Mouse (Mus musculus): Measurements from ENCODE around the gene Ccr5. TPM values are rescaled to one million over a fixed set of nuclear protein-coding genes. Genes with fewer than 3 reads are reported as not detected.

Ccr5 gene
- polyA plus RNA-seq, 1 experiment from 2014 or later: 1.8 TPM

DNA sequence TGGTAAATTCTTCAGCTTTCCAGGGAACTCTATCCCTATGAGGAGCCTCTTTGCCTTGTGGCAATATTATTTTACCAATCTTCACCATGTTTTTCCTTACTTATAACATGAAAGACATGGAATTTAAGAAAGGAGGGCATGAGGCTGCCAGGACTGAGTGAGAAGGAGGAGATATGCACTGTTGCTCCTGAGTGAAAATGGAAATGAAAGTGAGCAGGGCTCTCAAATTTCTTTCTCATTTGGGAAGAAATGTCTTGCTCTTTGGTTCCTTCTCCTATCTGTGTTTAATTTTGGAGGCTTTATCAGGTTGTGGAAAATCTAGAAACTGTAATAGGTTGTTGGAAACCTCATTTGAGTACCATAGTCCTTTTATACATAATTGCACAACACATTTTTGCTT, 14.1 kb upstream of the Ccr5 start:
- Histone ChIP-seq H3K27me3 (ENCODE audit: control insufficient read depth, insufficient read depth, low read depth, low read length) (no peaks in the 10 kb centered on the region), H3K4me2 (ENCODE audit: low read depth, low read length) (no peak overlapping the region), H3K27ac (ENCODE audit: low read length) (no peak overlapping the region), H3K9me3 (ENCODE audit: control insufficient read depth, low read length) (no peaks in the 10 kb centered on the region), H3K4me3 (ENCODE audit: low read length) (no peak overlapping the region), H3K9ac (ENCODE audit: low read length) (no peak overlapping the region), H3K36me3 (ENCODE audit: control insufficient read depth, insufficient read depth, low read length) (no peaks in the 10 kb centered on the region), H3K4me1 (replicated peaks; ENCODE audit: control insufficient read depth, insufficient read depth, low read length) (no peaks in the 10 kb centered on the region)
- ATAC-seq (ENCODE audit: low read depth): no peak

DNA sequence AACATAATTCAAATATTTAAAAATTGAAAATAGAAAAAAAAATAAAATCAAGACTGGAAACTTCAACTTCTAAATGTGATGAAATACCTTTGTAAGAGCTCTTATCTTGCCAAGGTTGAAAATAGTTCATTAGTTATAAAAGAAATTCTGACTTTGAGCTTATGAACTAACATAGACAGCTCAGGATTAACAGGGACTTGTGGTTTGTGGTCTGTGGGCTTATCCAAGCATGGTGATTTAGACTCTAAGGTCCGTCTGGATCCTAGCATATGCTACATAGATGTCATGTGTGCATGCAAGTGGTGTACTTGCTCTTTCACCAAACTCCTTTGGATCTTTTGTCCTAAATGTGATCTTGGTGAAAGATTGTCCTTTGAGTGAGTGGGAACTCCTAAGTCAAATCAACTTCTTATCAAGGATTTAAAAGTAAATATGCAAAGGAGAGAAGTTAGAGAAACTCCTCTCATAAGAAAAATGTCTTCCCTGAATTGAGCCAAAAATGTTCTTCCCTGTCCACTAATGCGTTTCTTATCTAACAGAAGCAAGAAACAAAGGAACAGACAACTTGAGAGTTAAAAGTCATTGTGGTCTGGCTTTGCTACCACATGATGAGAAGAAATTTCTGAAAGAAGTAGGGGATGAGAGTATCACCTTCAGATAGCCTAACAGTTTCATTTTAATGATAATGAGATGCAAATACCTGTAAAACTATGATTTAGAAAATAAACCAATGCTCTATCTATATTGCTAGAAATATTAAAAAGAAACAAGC, 12.8 kb upstream of the Ccr5 start:
- Histone ChIP-seq H3K9me3 (ENCODE audit: control insufficient read depth, low read length) (no peaks in the 10 kb centered on the region), H3K36me3 (ENCODE audit: control insufficient read depth, insufficient read depth, low read length) (no peaks in the 10 kb centered on the region), H3K4me2 (ENCODE audit: low read depth, low read length) (no peak overlapping the region), H3K27me3 (ENCODE audit: control insufficient read depth, insufficient read depth, low read depth, low read length) (no peaks in the 10 kb centered on the region), H3K9ac (ENCODE audit: low read length) (no peak overlapping the region), H3K4me1 (replicated peaks; ENCODE audit: control insufficient read depth, insufficient read depth, low read length) (no peaks in the 10 kb centered on the region), H3K27ac (ENCODE audit: low read length) (no peak overlapping the region), H3K4me3 (ENCODE audit: low read length) (no peak overlapping the region)
- 38% methylated on average over 2 of the region's 2 CpGs for WGBS
- ATAC-seq (ENCODE audit: low read depth): no peak

DNA sequence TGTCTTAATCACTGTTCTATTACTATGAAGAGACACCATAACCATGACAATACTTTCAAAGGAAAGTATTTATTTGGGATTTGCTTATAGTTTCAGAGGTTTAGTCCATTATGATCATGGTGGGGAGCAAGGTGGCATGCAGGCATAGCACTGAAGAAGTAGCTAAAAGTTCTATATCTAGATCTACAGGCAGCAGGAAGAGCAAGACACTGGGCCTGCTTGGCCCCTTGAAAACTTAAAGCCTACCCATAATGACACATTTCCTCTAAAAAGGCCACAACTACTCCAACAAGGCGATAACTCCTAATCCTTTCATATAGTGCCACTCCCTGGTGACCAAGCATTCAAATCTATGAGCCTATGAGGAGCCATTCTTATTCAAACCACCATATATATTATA, 9.3 kb upstream of the Ccr5 start:
- whole genome bisulfite sequencing: 73% methylated on average over 1 of the region's 1 CpGs
- no peaks in the 10 kb centered on the region for H3K36me3 ChIP-seq (ENCODE audit: control insufficient read depth, insufficient read depth, low read length)
- no peak overlapping the region for H3K27ac ChIP-seq (ENCODE audit: low read length)

DNA sequence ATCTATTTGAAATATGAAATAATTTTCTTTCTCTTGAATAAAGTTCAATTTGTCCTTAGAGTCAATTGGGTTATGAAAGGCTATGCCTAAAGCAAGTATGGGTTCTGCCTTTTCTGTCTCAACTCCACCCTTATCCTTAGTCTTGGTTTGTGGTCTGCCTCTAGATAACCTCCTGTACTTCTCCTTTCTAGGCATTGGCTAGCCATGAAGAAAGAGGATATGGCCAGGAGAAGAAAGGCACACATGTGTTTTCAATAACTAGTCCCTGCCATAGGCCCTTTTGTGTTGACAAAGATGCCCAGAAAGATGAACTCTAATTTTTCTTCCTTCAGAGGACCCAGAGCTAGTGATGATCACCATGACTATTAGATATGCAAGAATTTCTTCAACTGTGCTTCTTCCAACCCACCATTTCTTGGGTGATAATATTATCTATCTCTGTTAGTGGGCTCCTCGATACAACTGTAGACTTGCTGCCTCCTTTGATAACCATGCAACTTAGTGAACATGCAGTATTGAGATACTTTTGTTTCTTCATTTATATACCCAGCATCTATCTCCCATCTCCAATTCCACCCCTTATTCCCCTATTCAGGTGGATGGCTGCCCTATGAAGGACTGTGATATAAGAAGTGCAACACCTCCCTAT, 8.6 kb upstream of the Ccr5 start:
- Histone ChIP-seq H3K27ac (ENCODE audit: low read length) (no peak overlapping the region), H3K9ac (ENCODE audit: low read length) (no peak overlapping the region), H3K27me3 (ENCODE audit: control insufficient read depth, insufficient read depth, low read depth, low read length) (no peaks in the 10 kb centered on the region), H3K4me3 (ENCODE audit: low read length) (no peak overlapping the region), H3K4me2 (ENCODE audit: low read depth, low read length) (no peak overlapping the region), H3K36me3 (ENCODE audit: control insufficient read depth, insufficient read depth, low read length) (no peaks in the 10 kb centered on the region), H3K9me3 (ENCODE audit: control insufficient read depth, low read length) (no peaks in the 10 kb centered on the region), H3K4me1 (replicated peaks; ENCODE audit: control insufficient read depth, insufficient read depth, low read length) (no peaks in the 10 kb centered on the region)
- no peak for ATAC-seq (ENCODE audit: low read depth)
- 90% methylated on average over 1 of the region's 1 CpGs for WGBS

More for the DNA sequence above, 9.3 kb upstream of the Ccr5 start:
- no peak for ATAC-seq (ENCODE audit: low read depth)
- no peaks in the 10 kb centered on the region for H3K9me3 ChIP-seq (ENCODE audit: control insufficient read depth, low read length)
- H3K4me1 ChIP-seq (replicated peaks; ENCODE audit: control insufficient read depth, insufficient read depth, low read length): no peaks in the 10 kb centered on the region
- no peak overlapping the region for H3K9ac ChIP-seq (ENCODE audit: low read length)
- H3K27me3 ChIP-seq (ENCODE audit: control insufficient read depth, insufficient read depth, low read depth, low read length): no peaks in the 10 kb centered on the region
- H3K4me3 ChIP-seq (ENCODE audit: low read length): no peak overlapping the region
- no peak overlapping the region for H3K4me2 ChIP-seq (ENCODE audit: low read depth, low read length)

DNA sequence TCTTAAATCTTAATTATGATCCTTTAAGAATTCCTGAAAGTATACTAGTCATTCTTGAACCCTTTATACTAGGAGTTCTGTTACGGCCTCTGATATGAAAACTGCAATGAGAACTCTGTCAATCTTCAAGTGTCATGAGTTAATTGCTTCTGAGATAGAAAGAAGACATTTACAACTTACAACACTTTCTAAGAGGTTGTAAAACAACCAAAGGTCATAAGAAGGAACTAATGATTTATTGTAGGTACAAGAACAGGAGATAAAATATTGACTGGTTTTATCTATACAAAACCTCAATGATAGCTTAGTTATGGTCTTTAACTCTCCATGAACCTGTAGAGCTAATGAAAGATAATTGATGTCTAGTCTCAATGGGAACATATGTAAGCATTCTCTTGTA, 7.6 kb upstream of the Ccr5 start:
- Histone ChIP-seq H3K27me3 (ENCODE audit: control insufficient read depth, insufficient read depth, low read depth, low read length) (no peaks in the 10 kb centered on the region), H3K27ac (ENCODE audit: low read length) (no peak overlapping the region), H3K9me3 (ENCODE audit: control insufficient read depth, low read length) (no peaks in the 10 kb centered on the region), H3K9ac (ENCODE audit: low read length) (no peak overlapping the region), H3K4me2 (ENCODE audit: low read depth, low read length) (no peak overlapping the region), H3K4me3 (ENCODE audit: low read length) (no peak overlapping the region), H3K36me3 (ENCODE audit: control insufficient read depth, insufficient read depth, low read length) (no peaks in the 10 kb centered on the region), H3K4me1 (replicated peaks; ENCODE audit: control insufficient read depth, insufficient read depth, low read length) (no peaks in the 10 kb centered on the region)
- WGBS: 60% methylated on average over 1 of the region's 1 CpGs
- no peak for ATAC-seq (ENCODE audit: low read depth)

DNA sequence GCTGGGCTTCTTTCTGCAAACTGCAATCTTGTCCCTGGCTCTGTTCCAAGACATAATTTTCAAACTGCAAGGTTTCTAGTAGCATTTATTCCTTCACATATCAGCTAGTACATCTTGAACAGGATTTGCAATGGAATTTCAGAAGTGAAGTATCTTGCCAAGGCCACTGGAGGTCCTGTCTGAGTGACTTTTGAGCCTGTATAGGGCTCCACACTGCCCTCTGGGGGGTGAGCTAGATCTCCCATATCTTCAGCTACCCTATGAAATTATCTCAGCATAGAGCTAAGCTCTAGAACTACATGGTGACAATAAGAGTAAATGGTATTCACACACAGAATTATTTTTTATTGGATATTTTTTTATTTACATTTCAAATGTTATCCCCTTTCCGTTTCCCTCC, 2.9 kb upstream of the Ccr5 start:
- no peak overlapping the region for H3K4me3 ChIP-seq (ENCODE audit: low read length)
- no peaks in the 10 kb centered on the region for H3K9me3 ChIP-seq (ENCODE audit: control insufficient read depth, low read length)
- no peaks in the 10 kb centered on the region for H3K36me3 ChIP-seq (ENCODE audit: control insufficient read depth, insufficient read depth, low read length)
- H3K4me2 ChIP-seq (ENCODE audit: low read depth, low read length): no peak overlapping the region
- no peaks in the 10 kb centered on the region for H3K4me1 ChIP-seq (replicated peaks; ENCODE audit: control insufficient read depth, insufficient read depth, low read length)
- WGBS: 88% methylated on average over 1 of the region's 1 CpGs
- no peak for ATAC-seq (ENCODE audit: low read depth)
- no peak overlapping the region for H3K9ac ChIP-seq (ENCODE audit: low read length)
- H3K27me3 ChIP-seq (ENCODE audit: control insufficient read depth, insufficient read depth, low read depth, low read length): no peaks in the 10 kb centered on the region
- H3K27ac ChIP-seq (ENCODE audit: low read length): no peak overlapping the region

DNA sequence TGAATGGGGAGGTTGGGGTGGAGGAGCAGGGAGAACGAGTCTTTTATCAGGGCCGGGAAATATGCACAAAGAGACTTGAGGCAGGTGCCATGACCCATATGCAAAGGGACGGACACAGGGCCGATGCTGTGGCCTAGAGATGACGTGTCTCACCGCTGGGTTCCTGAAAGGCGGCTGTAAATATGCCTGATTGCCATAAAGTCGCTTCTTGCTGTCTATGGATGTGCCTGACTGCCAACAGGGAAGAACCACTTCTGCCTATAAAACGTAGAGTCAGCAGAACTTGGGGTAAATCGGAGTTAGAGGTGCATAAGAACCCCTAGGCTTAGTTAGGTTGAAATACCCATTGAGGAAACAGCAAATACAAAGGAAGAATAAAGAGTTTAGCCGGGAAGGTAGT, 4.2 kb downstream of the Ccr5 start:
- WGBS: 74% methylated on average over 11 of the region's 11 CpGs
- no peaks in the 10 kb centered on the region for H3K27me3 ChIP-seq (ENCODE audit: control insufficient read depth, insufficient read depth, low read depth, low read length)

DNA sequence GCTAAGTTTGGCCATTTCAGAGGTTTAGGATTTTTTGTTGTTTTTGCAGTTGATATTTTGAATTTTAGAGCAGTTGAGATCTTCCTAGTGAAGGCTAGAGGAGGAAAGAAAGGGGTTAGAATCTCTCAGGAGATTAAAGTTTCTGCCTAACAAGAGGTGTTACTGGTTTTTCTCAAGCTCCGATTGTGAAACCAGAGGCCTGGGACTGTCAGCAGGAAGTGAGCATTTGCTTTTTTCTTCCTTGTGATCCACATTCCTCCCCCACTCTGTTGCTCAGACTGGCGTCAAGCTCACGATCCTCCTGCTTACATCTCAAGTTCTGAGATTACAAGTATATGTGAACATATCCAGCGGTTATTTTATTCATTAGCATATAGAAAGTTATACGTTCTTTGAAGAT, 5.0 kb downstream of the Ccr5 start:
- H3K27ac ChIP-seq (ENCODE audit: low read length): peak overlapping the region; percentile 8; the same call in 1 of the 2 replicates
- H3K27me3 ChIP-seq (ENCODE audit: control insufficient read depth, insufficient read depth, low read depth, low read length): no peaks in the 10 kb centered on the region
- peak; percentile 68; the same call in 1 of the 2 replicates for ATAC-seq (ENCODE audit: low read depth)

More for the DNA sequence above, 4.2 kb downstream of the Ccr5 start:
- H3K27ac ChIP-seq (ENCODE audit: low read length): no peak overlapping the region
- no peak overlapping the region for H3K4me3 ChIP-seq (ENCODE audit: low read length)
- no peaks in the 10 kb centered on the region for H3K9me3 ChIP-seq (ENCODE audit: control insufficient read depth, low read length)
- H3K4me1 ChIP-seq (replicated peaks; ENCODE audit: control insufficient read depth, insufficient read depth, low read length): no peaks in the 10 kb centered on the region
- H3K36me3 ChIP-seq (ENCODE audit: control insufficient read depth, insufficient read depth, low read length): no peaks in the 10 kb centered on the region
- no peak overlapping the region for H3K4me2 ChIP-seq (ENCODE audit: low read depth, low read length)
- ATAC-seq (ENCODE audit: low read depth): no peak
- no peak overlapping the region for H3K9ac ChIP-seq (ENCODE audit: low read length)

DNA sequence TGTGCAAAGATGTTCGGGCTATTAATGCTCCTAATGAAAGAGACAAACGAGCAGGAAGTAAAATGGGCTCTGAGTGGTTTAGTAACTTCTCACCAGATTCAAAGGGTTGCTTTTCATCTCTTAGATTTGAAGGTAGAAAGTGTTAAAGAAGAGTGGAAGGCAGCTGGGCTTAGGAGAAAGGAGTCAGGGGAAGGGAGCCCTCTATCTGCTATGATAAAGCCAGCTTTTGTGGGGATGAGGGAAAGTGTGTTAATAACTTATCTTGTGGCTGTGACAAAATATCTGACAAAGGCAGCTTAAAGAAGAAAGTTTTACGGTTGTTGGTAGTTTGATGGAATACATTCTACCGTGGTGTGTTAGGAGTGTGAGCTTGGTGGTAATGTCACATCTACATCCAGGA, 6.1 kb downstream of the Ccr5 start:
- Histone ChIP-seq H3K27ac (ENCODE audit: low read length) (no peak overlapping the region), H3K4me3 (ENCODE audit: low read length) (no peak overlapping the region)
- 35% methylated on average over 4 of the region's 4 CpGs for WGBS

More for the DNA sequence above, 5.0 kb downstream of the Ccr5 start:
- no peak overlapping the region for H3K4me2 ChIP-seq (ENCODE audit: low read depth, low read length)
- no peaks in the 10 kb centered on the region for H3K4me1 ChIP-seq (replicated peaks; ENCODE audit: control insufficient read depth, insufficient read depth, low read length)
- 20% methylated on average over 5 of the region's 5 CpGs for WGBS
- H3K9ac ChIP-seq (ENCODE audit: low read length): no peak overlapping the region
- no peak overlapping the region for H3K4me3 ChIP-seq (ENCODE audit: low read length)
- H3K9me3 ChIP-seq (ENCODE audit: control insufficient read depth, low read length): no peaks in the 10 kb centered on the region
- H3K36me3 ChIP-seq (ENCODE audit: control insufficient read depth, insufficient read depth, low read length): no peaks in the 10 kb centered on the region

More for the DNA sequence above, 6.1 kb downstream of the Ccr5 start:
- no peaks in the 10 kb centered on the region for H3K9me3 ChIP-seq (ENCODE audit: control insufficient read depth, low read length)
- H3K4me1 ChIP-seq (replicated peaks; ENCODE audit: control insufficient read depth, insufficient read depth, low read length): no peaks in the 10 kb centered on the region
- no peak overlapping the region for H3K4me2 ChIP-seq (ENCODE audit: low read depth, low read length)
- H3K9ac ChIP-seq (ENCODE audit: low read length): no peak overlapping the region
- no peak for ATAC-seq (ENCODE audit: low read depth)
- H3K27me3 ChIP-seq (ENCODE audit: control insufficient read depth, insufficient read depth, low read depth, low read length): no peaks in the 10 kb centered on the region
- H3K36me3 ChIP-seq (ENCODE audit: control insufficient read depth, insufficient read depth, low read length): no peaks in the 10 kb centered on the region

Measured in lung, embryonic 16.5 days (tissue).